Mouse (Mus musculus) stomach, embryonic 16.5 days (tissue): ENCODE data around the gene Irf1. TPM values are rescaled to one million over a fixed set of nuclear protein-coding genes. Genes with fewer than 3 reads are reported as not detected.

Experiments used
- ATAC-seq: fragments of 200-750 bp; cut with Nextera tagmentation; 2 replicates; pipeline ENCODE4 v1.8.0; 2017; ENCODE audit warnings: moderate number of reproducible peaks, moderate TSS enrichment; ENCODE audit not compliant: insufficient read depth, low FRiP score
- H3K27ac ChIP-seq: fragments of 300-500 bp; sonication (generic); 2 replicates; pipeline ENCODE4 v1.5.1; 2014; ENCODE audit warnings: low read length
- H3K27me3 ChIP-seq: fragments of 300-500 bp; sonication (generic); 2 replicates; pipeline ENCODE4 v1.6.1; 2014; ENCODE audit warnings: low read length, control low read depth, mixed read lengths; ENCODE audit not compliant: control insufficient read depth, insufficient read depth
- H3K36me3 ChIP-seq: fragments of 300-500 bp; sonication (generic); 2 replicates; pipeline ENCODE4 v1.6.1; 2014; ENCODE audit warnings: low read length; ENCODE audit not compliant: control insufficient read depth, insufficient read depth
- H3K4me1 ChIP-seq: fragments of 300-500 bp; sonication (generic); 2 replicates; pipeline ENCODE4 v1.6.1; 2014; ENCODE audit warnings: low read length, control low read depth, mixed read lengths; ENCODE audit not compliant: control insufficient read depth, insufficient read depth
- H3K4me2 ChIP-seq: fragments of 300-500 bp; sonication (generic); 2 replicates; pipeline ENCODE4 v1.6.1; 2014; ENCODE audit warnings: low read depth, low read length, mixed read lengths
- H3K4me3 ChIP-seq: fragments of 300-500 bp; sonication (generic); replicated peaks from 2 replicates; pipeline ENCODE4 v1.5.1; 2014; ENCODE audit warnings: mild to moderate bottlenecking, low read length
- H3K9ac ChIP-seq: fragments of 300-500 bp; sonication (generic); 2 replicates; pipeline ENCODE4 v1.6.1; 2014; ENCODE audit warnings: low read length
- H3K9me3 ChIP-seq: fragments of 300-500 bp; sonication (generic); replicated peaks from 2 replicates; pipeline ENCODE4 v1.6.1; 2016; ENCODE audit warnings: low read length, control low read depth; ENCODE audit not compliant: control insufficient read depth
- WGBS: fragments of 180-500 bp; shearing (Covaris S2); extraction: QIAGEN DNeasy Blood & Tissue Kit; methylation state at CpG from one replicate; pipeline ENCODE4 v1.1.7; 2014; 5-methylcytosine and 5-hydroxymethylcytosine counted together
- polyA plus RNA-seq: library from polyadenylated mRNA; unstranded; fragments of >200 nt; fragmentation: Nextera tagmentation; extraction: Ambion mirVana; gene quantifications from 2 replicates; pipeline ENCODE4 v1.2.1, GENCODE M21; 2015

The Irf1 gene
- polyA plus RNA-seq, 1 experiment from 2014 or later: 25.8 TPM

- H3K9me3 ChIP-seq: no peaks in the 10 kb centered on the region; the same call in 1 of the 2 replicates
- H3K36me3 ChIP-seq: no peaks in the 10 kb centered on the region
- peak overlapping the region; percentile 47 for H3K27ac ChIP-seq
- WGBS: 45% methylated on average over 6 of the region's 6 CpGs
- no peak overlapping the region for H3K4me3 ChIP-seq
- peaks cover 43% of the 10 kb centered on the region for H3K4me1 ChIP-seq
- H3K9ac ChIP-seq: no peak overlapping the region
- H3K4me2 ChIP-seq: no peak overlapping the region; the same call in 1 of the 2 replicates
- no peak; the same call in 1 of the 2 replicates for ATAC-seq
- H3K27me3 ChIP-seq: no peaks in the 10 kb centered on the region
Measured at GRCm38 (mm10) chr11:53797386-53797920, 27.6 kb downstream of the Irf1 start.

GRCm38 (mm10) chr11:53798041-53798711, 28.4 kb downstream of the Irf1 start:
- Histone ChIP-seq H3K9ac (no peak overlapping the region), H3K4me2 (no peak overlapping the region), H3K4me3 (no peak overlapping the region), H3K4me1 (peaks cover 43% of the 10 kb centered on the region), H3K27ac (no peak overlapping the region), H3K9me3 (no peaks in the 10 kb centered on the region), H3K36me3 (no peaks in the 10 kb centered on the region), H3K27me3 (no peaks in the 10 kb centered on the region)
- 87% methylated on average over 10 of the region's 10 CpGs for WGBS
- no peak for ATAC-seq

GRCm38 (mm10) chr11:53800036-53800435, 30.2 kb downstream of the Irf1 start:
- WGBS: 45% methylated on average over 4 of the region's 4 CpGs
- H3K9ac ChIP-seq: no peak overlapping the region
- ATAC-seq: no peak

GRCm38 (mm10) chr11:53800975-53801374, 31.2 kb downstream of the Irf1 start:
- no peak for ATAC-seq
- H3K4me2 ChIP-seq: no peak overlapping the region
- no peaks in the 10 kb centered on the region for H3K9me3 ChIP-seq
- 82% methylated on average over 5 of the region's 5 CpGs for WGBS
- no peak overlapping the region for H3K27ac ChIP-seq
- no peaks in the 10 kb centered on the region for H3K36me3 ChIP-seq
- H3K9ac ChIP-seq: no peak overlapping the region
- H3K27me3 ChIP-seq: no peaks in the 10 kb centered on the region
- H3K4me1 ChIP-seq: peaks cover 23% of the 10 kb centered on the region
- no peak overlapping the region for H3K4me3 ChIP-seq

More at GRCm38 (mm10) chr11:53800036-53800435, 30.2 kb downstream of the Irf1 start:
- Histone ChIP-seq H3K4me1 (peaks cover 29% of the 10 kb centered on the region), H3K4me3 (no peak overlapping the region), H3K27me3 (no peaks in the 10 kb centered on the region), H3K9me3 (no peaks in the 10 kb centered on the region), H3K27ac (no peak overlapping the region), H3K4me2 (no peak overlapping the region), H3K36me3 (no peaks in the 10 kb centered on the region)

DNA sequence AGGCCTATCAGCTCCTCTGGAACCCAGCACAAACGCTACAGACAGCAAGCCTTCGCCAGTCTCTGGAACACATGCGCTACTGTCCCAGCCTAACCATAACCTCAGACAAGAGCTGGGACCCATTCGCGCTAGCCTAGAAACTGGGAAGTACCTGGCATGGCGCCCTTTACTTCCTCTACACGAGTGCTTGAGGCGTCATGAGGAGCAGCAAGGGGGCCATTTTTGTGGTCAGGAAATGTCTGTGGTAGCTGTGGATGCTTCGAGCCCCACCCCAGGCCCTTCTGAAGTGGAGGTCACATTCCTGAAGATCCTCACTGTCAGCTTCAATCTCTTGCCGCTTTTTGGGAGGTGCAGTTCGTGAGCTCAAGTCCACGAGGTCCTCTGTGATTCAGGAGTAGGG, 33.3 kb downstream of the Irf1 start:
- Histone ChIP-seq H3K27ac (no peak overlapping the region), H3K9me3 (no peaks in the 10 kb centered on the region), H3K4me1 (0 out of 2 replicates have a peak, but pooled peaks cover 3% of the 10 kb centered on the region), H3K36me3 (no peaks in the 10 kb centered on the region), H3K27me3 (no peaks in the 10 kb centered on the region), H3K4me2 (no peak overlapping the region), H3K9ac (no peak overlapping the region), H3K4me3 (no peak overlapping the region)
- 69% methylated on average over 12 of the region's 12 CpGs for WGBS
- ATAC-seq: no peak

DNA sequence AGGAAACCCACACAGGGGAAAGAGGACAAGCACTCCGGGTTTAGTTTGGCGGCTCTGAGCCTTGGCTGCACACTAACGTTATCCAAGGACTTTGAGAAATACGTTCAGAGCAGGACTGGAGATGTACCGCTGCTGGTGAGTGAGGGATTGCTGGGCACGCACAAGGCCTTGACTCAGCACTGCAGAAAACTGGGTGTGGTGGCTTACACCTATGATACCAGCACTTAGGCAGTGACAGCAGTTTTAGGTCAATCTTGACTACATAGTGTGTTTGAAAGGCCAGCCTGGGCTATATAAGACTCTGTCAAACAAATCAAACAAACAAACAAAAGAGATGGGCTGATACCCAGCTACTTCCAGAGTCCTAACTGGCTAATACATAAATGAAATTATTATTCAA, 33.7 kb downstream of the Irf1 start:
- Histone ChIP-seq H3K27me3 (no peaks in the 10 kb centered on the region), H3K36me3 (no peaks in the 10 kb centered on the region), H3K4me2 (no peak overlapping the region), H3K9ac (no peak overlapping the region), H3K9me3 (no peaks in the 10 kb centered on the region), H3K4me3 (no peak overlapping the region), H3K4me1 (0 out of 2 replicates have a peak, but pooled peaks cover 3% of the 10 kb centered on the region), H3K27ac (no peak overlapping the region)
- ATAC-seq: no peak
- WGBS: 61% methylated on average over 6 of the region's 6 CpGs

DNA sequence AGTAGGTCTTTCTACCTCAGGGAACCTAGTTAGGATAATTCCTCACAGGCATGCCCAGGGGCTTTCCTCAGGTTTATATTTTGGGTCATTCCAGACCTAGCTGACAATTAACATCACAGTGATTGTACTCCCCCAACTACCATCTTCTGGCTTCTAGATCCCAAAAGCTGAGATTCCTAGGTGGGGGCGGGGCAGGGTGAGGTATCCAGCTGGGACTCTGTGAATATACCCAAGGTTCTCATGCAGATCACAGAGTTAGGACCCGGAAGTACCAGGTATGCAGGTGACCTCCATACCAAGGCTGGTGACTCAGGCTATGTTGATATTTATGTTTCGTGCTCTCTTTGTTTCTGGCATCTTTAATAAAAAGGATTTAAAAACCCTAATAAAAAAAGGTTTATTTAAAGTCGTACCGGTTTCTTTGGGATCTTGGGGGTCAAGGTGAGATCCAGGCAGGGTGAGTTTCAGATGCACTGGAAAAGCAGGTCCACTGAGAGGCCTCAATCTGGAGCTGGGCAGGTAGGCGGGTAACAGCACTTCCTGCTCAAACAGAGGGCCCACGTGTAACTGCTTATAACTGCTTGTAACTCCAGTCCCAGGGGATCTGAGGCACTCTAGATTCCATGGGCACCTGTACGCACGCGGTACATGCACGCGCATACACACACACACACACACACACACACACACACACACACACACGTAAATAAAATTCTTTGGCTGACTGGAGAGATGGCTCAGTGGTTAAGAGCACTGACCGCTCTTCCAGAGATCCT, 34.9 kb downstream of the Irf1 start:
- H3K36me3 ChIP-seq: no peaks in the 10 kb centered on the region
- H3K27me3 ChIP-seq: no peaks in the 10 kb centered on the region
- no peak for ATAC-seq
- H3K4me2 ChIP-seq: no peak overlapping the region
- H3K9me3 ChIP-seq: no peaks in the 10 kb centered on the region
- H3K27ac ChIP-seq: no peak overlapping the region
- H3K4me1 ChIP-seq: 0 out of 2 replicates have a peak, but pooled peaks cover 3% of the 10 kb centered on the region
- H3K9ac ChIP-seq: no peak overlapping the region
- no peak overlapping the region for H3K4me3 ChIP-seq
- 79% methylated on average over 14 of the region's 14 CpGs for WGBS

GRCm38 (mm10) chr11:53805786-53806185, 36.0 kb downstream of the Irf1 start:
- no peaks in the 10 kb centered on the region for H3K9me3 ChIP-seq
- no peaks in the 10 kb centered on the region for H3K27me3 ChIP-seq
- H3K4me3 ChIP-seq: no peak overlapping the region
- H3K27ac ChIP-seq: no peak overlapping the region
- H3K9ac ChIP-seq: no peak overlapping the region
- no peak for ATAC-seq
- H3K4me2 ChIP-seq: no peak overlapping the region
- 0 out of 2 replicates have a peak, but pooled peaks cover 3% of the 10 kb centered on the region for H3K4me1 ChIP-seq
- no peaks in the 10 kb centered on the region for H3K36me3 ChIP-seq
- 68% methylated on average over 9 of the region's 9 CpGs for WGBS

DNA sequence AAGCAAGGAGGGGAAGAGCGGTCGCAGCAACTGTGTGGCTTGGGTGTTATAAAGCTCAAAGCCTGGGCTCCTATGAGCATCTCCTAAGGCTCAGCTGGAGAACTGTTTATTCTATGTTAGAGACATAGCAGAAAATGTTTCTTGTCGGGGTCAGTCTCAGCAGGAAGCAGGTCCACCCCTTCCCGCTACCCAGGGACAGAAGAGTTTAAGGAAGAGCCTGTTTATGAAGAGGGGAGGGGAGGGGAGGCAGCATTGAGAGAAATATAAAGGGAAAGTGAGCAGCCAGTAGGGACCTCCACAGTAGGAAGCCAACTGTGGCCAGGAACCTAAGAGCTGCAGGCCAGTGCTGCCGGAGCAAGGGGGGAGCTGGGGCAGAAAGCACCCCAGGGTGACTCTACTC, 39.5 kb downstream of the Irf1 start:
- 0 out of 2 replicates have a peak, but pooled peaks have one; percentile 23 for ATAC-seq
- WGBS: 34% methylated on average over 5 of the region's 5 CpGs

More for the DNA sequence above, 39.5 kb downstream of the Irf1 start:
- Histone ChIP-seq H3K4me1 (0 out of 2 replicates have a peak, but pooled peaks cover 3% of the 10 kb centered on the region), H3K9me3 (no peaks in the 10 kb centered on the region), H3K27ac (peak overlapping the region; percentile 57; the same call in 1 of the 2 replicates), H3K4me3 (no peak overlapping the region), H3K36me3 (no peaks in the 10 kb centered on the region), H3K9ac (no peak overlapping the region), H3K27me3 (no peaks in the 10 kb centered on the region), H3K4me2 (no peak overlapping the region)
